ENCODE assay signal across 9 mouse cellular contexts in the genomic region with DNA sequence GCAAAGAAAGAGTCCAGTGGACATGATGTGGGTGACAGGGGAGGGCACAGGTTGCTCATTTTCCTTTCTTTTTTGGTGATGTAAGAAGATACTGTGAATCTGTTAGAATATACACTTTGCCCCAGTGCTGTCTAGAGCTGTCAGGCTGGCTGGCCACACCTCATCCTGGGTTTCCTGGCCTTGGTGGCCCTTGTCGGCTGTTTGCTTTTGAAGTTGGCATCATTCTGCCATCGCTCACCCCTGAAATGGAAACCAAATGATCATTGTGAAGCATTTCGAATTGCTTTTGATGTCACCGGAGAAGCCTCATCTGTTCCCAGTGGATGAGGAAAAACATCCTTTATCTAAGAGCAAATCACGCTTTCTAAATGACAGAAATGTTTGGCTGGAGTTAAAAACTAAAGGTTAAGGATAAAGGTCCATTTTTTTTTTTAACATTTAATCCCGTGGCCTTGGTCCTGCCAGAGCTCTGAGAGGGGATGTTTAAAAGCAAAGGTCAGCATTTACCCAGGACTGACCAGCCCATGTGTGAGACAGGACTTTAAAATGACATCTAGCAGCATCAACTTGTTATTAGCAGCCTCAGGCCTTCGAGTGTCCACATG.
"Had no signal": no experiment of that assay in that cellular context is flagged by ENCODE, and none has a peak within 500 bp of the region (broad histone marks: within the 10 kb centered on the region; RNA-seq: fewer than 3 reads in every experiment).

No protein-coding gene starts in this region.

- DNase-seq: kidney, postnatal 10 days; kidney, postnatal 36 days; layer of hippocampus, postnatal 36 days; lung, adult 18-20 months; lung, postnatal 14 days; lung, postnatal 4 days; midbrain, embryonic 14.5 days; thymus, adult 18-20 months; thymus, postnatal 36 days had no signal
